Mouse (Mus musculus) liver, adult (tissue): ENCODE results near the gene Nbeal1.
A peak's percentile ranks its signal among the peaks of the same experiment; 100 is the strongest.

Experiments
- GATA4 ChIP-seq: IDR thresholded peaks from 2 replicates; pipeline ENCODE4 v1.6.1; 2014; ENCODE audit warnings: mild to moderate bottlenecking, low read length; ENCODE audit not compliant: insufficient replicate concordance

Gene Nbeal1

DNA sequence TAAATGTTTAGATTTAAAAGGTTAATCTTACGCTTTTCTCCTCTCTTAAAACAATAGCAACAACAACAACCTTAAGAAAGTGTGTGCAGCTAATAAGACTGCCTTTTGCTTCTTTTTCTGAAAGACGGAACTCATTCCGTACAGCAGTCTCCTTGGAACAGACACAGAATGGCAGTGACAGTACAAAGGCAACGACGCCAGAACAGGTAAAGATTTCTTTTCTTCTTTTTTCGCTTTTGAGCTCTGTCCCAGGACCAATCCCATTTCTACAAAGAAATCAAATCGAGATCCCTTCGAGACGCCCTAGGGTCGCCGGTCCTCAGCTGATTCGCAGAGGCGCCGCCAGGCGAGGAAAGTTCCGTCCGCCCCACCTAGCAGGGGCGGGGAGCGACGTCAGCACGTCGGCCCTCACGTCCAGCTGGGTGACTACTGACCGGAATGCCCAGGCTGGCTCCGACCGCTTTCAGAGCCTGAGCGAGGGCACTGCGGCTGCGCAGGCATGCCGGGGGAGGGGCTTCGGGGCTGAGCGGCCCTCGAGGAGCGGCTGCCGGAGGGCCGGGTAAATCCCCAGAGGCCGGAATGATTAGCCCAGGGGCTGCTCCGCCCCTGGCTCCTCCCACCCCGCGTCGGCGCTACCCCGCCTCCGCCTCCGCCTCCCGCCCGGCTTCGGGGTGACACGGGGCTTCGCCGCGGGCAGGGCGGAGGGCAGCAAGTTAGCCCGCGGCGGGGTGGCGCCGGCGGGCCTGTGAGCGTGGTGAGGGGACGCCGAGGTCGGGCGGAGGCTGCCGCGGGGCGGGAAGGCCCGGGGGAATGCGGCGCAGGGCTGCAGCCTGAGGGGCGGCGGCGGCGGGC is at the start of gene Nbeal1:
TSS of gene Nbeal1 (plus strand) at position 668 of the 852 bp plus-strand sequence.
- TF ChIP-seq GATA4 = peak; percentile 43; the same call in 1 of the 2 replicates

DNA sequence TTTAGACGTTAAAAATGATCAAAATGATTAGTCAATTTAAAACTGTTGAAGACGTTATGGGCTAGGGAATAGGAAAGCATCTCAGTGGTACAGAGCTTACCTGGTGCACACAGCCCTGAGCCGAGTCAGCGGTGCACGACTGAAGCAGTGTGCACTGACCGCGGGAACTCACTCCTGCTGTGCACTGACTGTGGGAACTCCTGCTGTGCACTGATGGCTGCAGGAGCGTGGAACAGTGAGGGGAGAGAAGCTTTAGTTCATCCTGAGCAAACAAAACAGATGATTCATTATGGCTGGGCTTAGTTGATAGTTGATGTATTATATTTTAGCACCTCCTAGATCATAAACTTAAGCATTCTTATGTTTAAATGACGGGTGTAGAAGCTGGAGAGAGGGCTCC is 43.1 kb upstream of the Nbeal1 start:
- TF ChIP-seq GATA4 = no peak

- TF ChIP-seq GATA4 = no peak
Observed at GRCm38 (mm10) chr1:60152700-60153099, 27.7 kb upstream of the Nbeal1 start.

DNA sequence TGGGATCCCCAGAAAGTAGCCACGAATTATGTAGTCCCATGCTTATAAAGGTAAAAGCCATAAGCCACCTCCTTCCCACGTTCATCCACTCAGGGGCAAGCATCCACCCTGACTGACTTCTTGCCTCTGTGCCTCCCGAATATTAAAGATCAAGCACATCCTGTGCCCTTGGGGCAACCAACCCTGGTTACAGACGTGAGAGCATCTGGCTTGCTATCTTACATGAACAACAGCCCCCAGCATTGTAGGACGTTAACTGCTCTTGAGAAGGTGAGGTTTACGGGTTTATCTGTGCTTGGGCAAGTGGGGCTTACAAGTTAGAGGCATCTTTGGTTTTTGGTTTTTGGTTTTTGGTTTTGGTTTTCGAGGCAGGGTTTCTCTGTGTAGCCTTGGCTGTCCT is 23.7 kb upstream of the Nbeal1 start:
- no peak for TF ChIP-seq GATA4

DNA sequence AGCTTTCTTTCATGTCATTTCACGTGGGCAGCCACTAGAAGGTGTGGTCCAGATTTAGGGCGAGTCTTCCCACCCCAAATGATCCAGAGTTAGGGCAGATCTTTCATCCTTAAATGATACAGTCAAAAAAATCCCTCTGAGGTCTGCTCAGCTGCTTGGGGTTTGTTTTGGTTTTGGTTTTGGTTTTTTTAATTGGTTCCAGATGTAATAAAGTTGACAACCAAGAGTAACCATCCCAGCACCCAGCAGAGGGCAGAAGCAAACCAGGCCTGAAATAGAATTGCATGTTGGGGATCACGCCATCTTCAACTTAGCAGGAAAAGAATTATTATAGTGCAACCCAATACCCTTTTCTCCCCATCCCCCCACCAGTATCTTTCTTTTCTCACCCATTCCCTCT is 22.0 kb upstream of the Nbeal1 start:
- no peak for TF ChIP-seq GATA4

DNA sequence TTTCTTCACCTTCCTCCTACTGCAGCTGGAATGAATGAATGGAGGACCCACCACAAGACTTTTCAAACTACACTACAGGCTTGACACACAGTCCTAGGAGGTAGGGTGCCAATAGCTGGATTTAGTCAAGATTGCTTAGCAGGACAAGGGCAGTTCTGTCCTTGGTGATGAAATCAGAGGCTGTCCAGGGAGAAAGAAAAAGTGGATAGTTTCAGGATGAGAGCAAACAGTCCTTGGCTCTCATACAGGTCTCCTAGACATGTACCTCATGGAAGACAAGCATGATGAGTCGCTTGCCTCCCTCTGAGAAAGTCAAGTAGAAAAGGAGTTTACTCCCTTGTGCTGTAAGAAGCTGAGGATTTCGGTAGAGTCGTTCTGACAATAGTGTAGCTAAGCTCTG is 16.7 kb upstream of the Nbeal1 start:
- no peak for TF ChIP-seq GATA4

- no peak for TF ChIP-seq GATA4
Observed at GRCm38 (mm10) chr1:60169626-60170025, 10.8 kb upstream of the Nbeal1 start.

GRCm38 (mm10) chr1:60170251-60170650 is 10.1 kb upstream of the Nbeal1 start:
- no peak for TF ChIP-seq GATA4

DNA sequence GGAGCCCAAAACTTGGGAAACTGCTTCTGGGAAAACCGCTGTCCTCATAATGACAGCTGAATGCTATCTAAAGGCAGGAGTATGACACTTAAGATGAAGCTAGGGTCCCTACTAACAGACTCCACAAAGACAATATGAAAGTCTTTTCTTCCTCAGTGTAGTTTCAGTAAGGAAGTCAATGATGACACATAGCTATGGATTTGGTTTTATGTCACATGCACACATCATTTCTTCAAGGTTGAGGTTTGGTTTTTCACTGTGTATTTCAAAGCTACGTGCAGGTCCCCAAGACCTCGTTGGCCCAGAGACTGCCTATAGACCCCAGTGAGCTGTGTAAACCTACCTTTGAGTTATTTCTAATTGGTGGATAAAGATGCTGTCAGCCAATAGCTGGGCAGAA is 7.3 kb upstream of the Nbeal1 start:
- no peak for TF ChIP-seq GATA4

DNA sequence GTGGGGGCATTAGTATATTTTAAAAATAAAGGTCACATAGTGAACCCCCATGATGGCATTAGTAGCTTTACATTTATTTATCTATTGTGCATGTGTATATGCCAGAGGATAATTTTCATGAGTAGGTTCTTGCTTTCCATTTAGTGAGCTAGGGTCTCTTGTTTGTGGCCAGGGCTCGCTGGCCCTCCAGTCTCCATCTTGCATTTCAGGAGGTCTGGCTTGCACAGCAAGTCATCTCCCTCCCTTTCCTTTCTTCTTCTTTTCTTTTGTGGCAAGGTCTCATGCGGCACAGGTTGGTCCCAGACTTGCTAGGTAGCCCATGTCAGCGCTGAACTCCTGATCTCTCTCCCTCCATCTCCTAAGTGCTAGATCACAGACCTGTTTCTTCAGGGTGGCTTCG is 1.0 kb upstream of the Nbeal1 start:
- TF ChIP-seq GATA4 = no peak

DNA sequence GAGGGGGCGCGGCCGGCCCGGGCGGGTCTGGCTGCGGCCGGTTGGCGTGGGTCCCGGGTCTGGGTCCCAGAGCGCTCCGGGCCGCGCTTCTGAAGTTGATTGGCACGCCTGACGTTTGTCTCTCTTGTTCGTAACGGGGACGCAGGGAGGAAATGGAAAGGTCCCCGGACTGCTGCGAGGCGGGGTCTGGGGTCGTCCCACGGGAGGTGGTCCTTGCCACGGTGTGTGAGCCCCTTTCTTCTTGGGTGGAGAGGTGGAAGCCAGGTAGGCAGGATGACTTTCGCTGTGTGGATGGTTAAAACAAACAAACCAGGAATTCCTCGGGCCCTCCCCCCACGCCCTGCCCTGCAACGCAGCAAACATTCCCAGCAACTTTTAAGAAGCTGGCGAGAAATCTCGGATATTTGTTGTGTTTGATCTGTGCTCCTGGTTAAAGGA is 404 bp downstream of the Nbeal1 start:
- no peak for TF ChIP-seq GATA4

GRCm38 (mm10) chr1:60188454-60188853 is 8.1 kb downstream of the Nbeal1 start:
- TF ChIP-seq GATA4 = no peak

DNA sequence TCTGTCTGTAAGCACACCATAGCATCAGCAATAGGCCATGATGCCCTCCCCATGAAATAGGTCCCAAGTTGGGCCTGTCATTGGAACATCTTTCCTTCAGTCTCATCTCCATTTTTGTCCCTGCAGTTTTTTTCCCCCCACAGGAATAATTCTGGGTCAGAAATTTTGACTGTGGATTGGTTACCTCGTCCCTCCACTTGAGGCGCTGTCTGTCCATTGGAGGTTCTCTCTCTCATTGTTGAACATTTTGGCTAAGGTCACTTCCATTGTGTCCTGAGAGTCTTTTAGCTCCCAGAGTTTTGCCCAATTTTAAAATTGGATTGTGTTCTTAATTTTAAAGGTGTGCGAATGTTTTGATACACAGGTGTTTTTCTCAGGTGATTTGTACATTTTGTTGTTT is 16.4 kb downstream of the Nbeal1 start:
- TF ChIP-seq GATA4 = no peak

GRCm38 (mm10) chr1:60199006-60199405 is 18.6 kb downstream of the Nbeal1 start:
- TF ChIP-seq GATA4 = no peak

DNA sequence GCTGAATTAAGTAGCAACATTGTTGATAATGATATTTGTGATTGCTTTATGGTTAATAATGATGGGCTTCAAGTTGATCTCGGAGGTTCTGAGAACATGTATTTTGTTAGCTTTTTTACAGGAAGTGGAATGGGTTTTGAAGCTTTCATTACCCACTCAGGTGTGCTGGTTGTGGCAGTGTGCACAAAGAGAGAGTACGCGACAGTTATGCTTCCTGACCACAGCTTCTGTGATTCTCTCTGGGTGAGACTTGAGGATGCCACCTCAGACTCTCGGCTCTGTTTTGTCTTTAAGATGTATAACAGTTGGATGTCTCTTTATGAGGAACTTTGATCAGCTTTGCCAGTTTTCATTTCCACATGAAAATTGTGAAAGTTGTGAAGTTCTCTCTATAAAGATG is 55.9 kb downstream of the Nbeal1 start:
- TF ChIP-seq GATA4 = no peak

DNA sequence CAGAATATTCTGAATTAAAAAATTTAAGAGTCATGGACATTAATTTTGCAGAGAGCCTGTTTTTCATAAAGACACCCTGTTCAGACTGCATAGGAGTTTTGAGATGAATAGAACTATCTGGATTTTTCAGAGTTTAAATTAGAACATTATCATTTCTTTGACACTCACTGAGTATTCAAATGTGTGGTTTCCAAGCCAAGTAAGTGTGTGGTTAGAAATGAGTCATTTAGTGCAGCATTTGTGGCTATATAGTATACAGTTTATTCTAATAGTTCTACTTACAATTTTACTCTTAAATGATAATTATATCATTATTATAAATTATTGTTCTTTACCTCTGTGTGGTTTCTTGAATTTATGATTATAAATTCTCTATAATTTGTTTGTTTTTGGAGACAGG is 60.0 kb downstream of the Nbeal1 start:
- no peak for TF ChIP-seq GATA4

- no peak for TF ChIP-seq GATA4
Observed at GRCm38 (mm10) chr1:60268113-60268512, 87.7 kb downstream of the Nbeal1 start.

- TF ChIP-seq GATA4 = no peak
Observed at GRCm38 (mm10) chr1:60269314-60269713, 88.9 kb downstream of the Nbeal1 start.

DNA sequence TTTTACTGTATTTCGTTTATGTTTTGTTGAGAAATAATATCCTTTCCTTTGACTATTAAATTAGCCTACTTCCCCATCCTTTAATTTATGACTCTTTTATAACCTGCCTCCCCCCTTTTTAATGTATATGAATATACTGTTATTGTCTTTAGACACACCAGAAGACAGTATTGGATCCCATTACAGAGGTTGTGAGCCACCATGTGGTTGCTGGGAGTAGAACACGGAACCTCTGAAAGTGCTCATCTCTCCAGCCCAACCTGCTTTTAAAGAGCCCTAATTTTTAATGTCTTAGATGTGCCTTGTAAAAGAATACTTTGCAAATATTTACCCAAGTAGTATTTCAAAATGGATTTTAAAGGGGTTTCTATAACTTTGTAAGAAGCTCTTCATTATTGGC is 92.1 kb downstream of the Nbeal1 start:
- no peak for TF ChIP-seq GATA4
